Mouse (Mus musculus): ENCODE data around the gene Gm20388. TPM values are rescaled to one million over a fixed set of nuclear protein-coding genes. Genes with fewer than 3 reads are reported as not detected.

Gm20388 gene
- polyA plus RNA-seq, 1 experiment from 2014 or later = 2.5 TPM

GRCm38 (mm10) chr8:120113758-120114255 is 203.2 kb downstream of the Gm20388 start, which contains the start of gene 6430548M08Rik:
Gene 6430548M08Rik (plus strand): TSS chr8:120114152.
- Histone ChIP-seq H3K36me3 (no peaks in the 10 kb centered on the region), H3K4me3 (peak within 1 kb of the TSS; percentile 77), H3K27me3 (ENCODE audit: low read depth, poor library complexity, severe bottlenecking) (peaks cover 58% of the 10 kb centered on the region), H3K27ac (peak within 1 kb of the TSS; percentile 65), H3K9me3 (replicated peaks) (no peaks in the 10 kb centered on the region), H3K4me1 (peaks cover 26% of the 10 kb centered on the region)
- WGBS = 1% methylated on average over 61 of the region's 61 CpGs
- DNase-seq (ENCODE audit: low spot score) = peak; percentile 100

GRCm38 (mm10) chr8:120114315-120114841 is 203.7 kb downstream of the Gm20388 start:
- peak overlapping the region; percentile 65; the same call in 1 of the 2 replicates for H3K27ac ChIP-seq
- H3K4me1 ChIP-seq = peaks cover 21% of the 10 kb centered on the region
- H3K27me3 ChIP-seq (ENCODE audit: low read depth, poor library complexity, severe bottlenecking) = peaks cover 63% of the 10 kb centered on the region
- no peaks in the 10 kb centered on the region for H3K9me3 ChIP-seq (replicated peaks)
- H3K4me3 ChIP-seq = peak overlapping the region; percentile 77
- 2% methylated on average over 46 of the region's 46 CpGs for WGBS
- H3K36me3 ChIP-seq = no peaks in the 10 kb centered on the region
- no peak for DNase-seq (ENCODE audit: low spot score)

- Histone ChIP-seq H3K4me3 (no peak overlapping the region), H3K36me3 (no peaks in the 10 kb centered on the region), H3K27me3 (ENCODE audit: low read depth, poor library complexity, severe bottlenecking) (peaks cover 78% of the 10 kb centered on the region), H3K27ac (no peak overlapping the region), H3K4me1 (peaks cover 21% of the 10 kb centered on the region), H3K9me3 (replicated peaks) (no peaks in the 10 kb centered on the region)
- 75% methylated on average over 7 of the region's 7 CpGs for WGBS
- no peak for DNase-seq (ENCODE audit: low spot score)
Observed at GRCm38 (mm10) chr8:120116600-120116999, 206.0 kb downstream of the Gm20388 start.

- Histone ChIP-seq H3K4me3 (no peak overlapping the region), H3K4me1 (peaks cover 16% of the 10 kb centered on the region), H3K27me3 (ENCODE audit: low read depth, poor library complexity, severe bottlenecking) (peaks cover 69% of the 10 kb centered on the region), H3K36me3 (no peaks in the 10 kb centered on the region), H3K9me3 (replicated peaks) (no peaks in the 10 kb centered on the region), H3K27ac (no peak overlapping the region)
- no peak for DNase-seq (ENCODE audit: low spot score)
- WGBS = 88% methylated on average over 9 of the region's 9 CpGs
Observed at GRCm38 (mm10) chr8:120118162-120118561, 207.5 kb downstream of the Gm20388 start.

GRCm38 (mm10) chr8:120118847-120119246 is 208.2 kb downstream of the Gm20388 start:
- WGBS = 79% methylated on average over 5 of the region's 5 CpGs
- no peak for DNase-seq (ENCODE audit: low spot score)
- peaks cover 69% of the 10 kb centered on the region for H3K27me3 ChIP-seq (ENCODE audit: low read depth, poor library complexity, severe bottlenecking)

DNA sequence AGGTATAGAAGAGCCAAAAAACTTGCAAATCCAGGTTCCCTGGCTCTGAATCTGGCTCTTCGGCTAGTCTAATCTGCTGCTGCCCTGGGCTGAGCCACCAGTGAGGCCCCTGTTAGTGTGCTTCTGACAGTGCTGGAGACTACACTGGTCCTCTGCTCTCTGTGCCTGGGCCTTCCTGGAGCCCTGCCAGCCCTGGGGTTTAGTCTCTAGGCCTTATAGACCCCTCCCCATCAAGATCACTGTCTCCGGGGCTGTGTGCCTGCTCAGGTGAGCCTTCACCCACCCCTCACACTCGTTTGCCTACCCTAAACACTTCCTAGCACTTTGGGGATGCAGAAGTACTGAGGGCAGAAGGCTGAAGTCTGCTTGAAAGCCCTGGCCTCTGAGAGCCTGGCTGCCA is 208.8 kb downstream of the Gm20388 start:
- Histone ChIP-seq H3K4me3 (no peak overlapping the region), H3K4me1 (peaks cover 4% of the 10 kb centered on the region), H3K27ac (no peak overlapping the region), H3K36me3 (no peaks in the 10 kb centered on the region), H3K9me3 (replicated peaks) (no peaks in the 10 kb centered on the region), H3K27me3 (ENCODE audit: low read depth, poor library complexity, severe bottlenecking) (peaks cover 63% of the 10 kb centered on the region)
- no peak for DNase-seq (ENCODE audit: low spot score)
- 72% methylated on average over 3 of the region's 3 CpGs for WGBS

More at GRCm38 (mm10) chr8:120118847-120119246, 208.2 kb downstream of the Gm20388 start:
- Histone ChIP-seq H3K36me3 (no peaks in the 10 kb centered on the region), H3K27ac (no peak overlapping the region), H3K4me3 (no peak overlapping the region), H3K4me1 (peaks cover 9% of the 10 kb centered on the region), H3K9me3 (replicated peaks) (no peaks in the 10 kb centered on the region)

GRCm38 (mm10) chr8:120119931-120120330 is 209.3 kb downstream of the Gm20388 start:
- Histone ChIP-seq H3K36me3 (no peaks in the 10 kb centered on the region), H3K27ac (no peak overlapping the region), H3K4me1 (peaks cover 3% of the 10 kb centered on the region; the same call in 1 of the 2 replicates), H3K9me3 (replicated peaks) (no peaks in the 10 kb centered on the region), H3K27me3 (ENCODE audit: low read depth, poor library complexity, severe bottlenecking) (peaks cover 58% of the 10 kb centered on the region), H3K4me3 (no peak overlapping the region)
- 86% methylated on average over 6 of the region's 6 CpGs for WGBS
- DNase-seq (ENCODE audit: low spot score) = no peak

GRCm38 (mm10) chr8:120120951-120121350 is 210.3 kb downstream of the Gm20388 start:
- Histone ChIP-seq H3K4me1 (peaks cover 9% of the 10 kb centered on the region; the same call in 1 of the 2 replicates), H3K27ac (no peak overlapping the region)
- 73% methylated on average over 5 of the region's 5 CpGs for WGBS

GRCm38 (mm10) chr8:120124261-120124660 is 213.6 kb downstream of the Gm20388 start:
- WGBS = 37% methylated on average over 6 of the region's 6 CpGs
- no peak for DNase-seq (ENCODE audit: low spot score)
- Histone ChIP-seq H3K4me3 (no peak overlapping the region), H3K4me1 (peaks cover 28% of the 10 kb centered on the region), H3K27ac (no peak overlapping the region), H3K9me3 (replicated peaks) (no peaks in the 10 kb centered on the region), H3K36me3 (no peaks in the 10 kb centered on the region), H3K27me3 (ENCODE audit: low read depth, poor library complexity, severe bottlenecking) (peaks cover 35% of the 10 kb centered on the region)

More at GRCm38 (mm10) chr8:120120951-120121350, 210.3 kb downstream of the Gm20388 start:
- no peak overlapping the region for H3K4me3 ChIP-seq
- no peak for DNase-seq (ENCODE audit: low spot score)
- no peaks in the 10 kb centered on the region for H3K9me3 ChIP-seq (replicated peaks)
- H3K27me3 ChIP-seq (ENCODE audit: low read depth, poor library complexity, severe bottlenecking) = peaks cover 48% of the 10 kb centered on the region
- no peaks in the 10 kb centered on the region for H3K36me3 ChIP-seq

- 73% methylated on average over 7 of the region's 7 CpGs for WGBS
- Histone ChIP-seq H3K4me3 (no peak overlapping the region), H3K27me3 (ENCODE audit: low read depth, poor library complexity, severe bottlenecking) (peaks cover 29% of the 10 kb centered on the region), H3K9me3 (replicated peaks) (no peaks in the 10 kb centered on the region), H3K4me1 (peaks cover 35% of the 10 kb centered on the region), H3K27ac (no peak overlapping the region), H3K36me3 (no peaks in the 10 kb centered on the region)
- no peak for DNase-seq (ENCODE audit: low spot score)
Observed at GRCm38 (mm10) chr8:120124836-120125389, 214.3 kb downstream of the Gm20388 start.

GRCm38 (mm10) chr8:120126357-120127161 is 215.9 kb downstream of the Gm20388 start:
- H3K27ac ChIP-seq = peak overlapping the region; percentile 58
- no peak overlapping the region for H3K4me3 ChIP-seq
- whole genome bisulfite sequencing = 53% methylated on average over 14 of the region's 14 CpGs
- no peaks in the 10 kb centered on the region for H3K36me3 ChIP-seq
- peaks cover 37% of the 10 kb centered on the region for H3K4me1 ChIP-seq
- H3K27me3 ChIP-seq (ENCODE audit: low read depth, poor library complexity, severe bottlenecking) = peaks cover 19% of the 10 kb centered on the region; the same call in 1 of the 2 replicates
- no peak for DNase-seq (ENCODE audit: low spot score)
- no peaks in the 10 kb centered on the region for H3K9me3 ChIP-seq (replicated peaks)

- H3K36me3 ChIP-seq = no peaks in the 10 kb centered on the region
- WGBS = 69% methylated on average over 4 of the region's 4 CpGs
- peaks cover 27% of the 10 kb centered on the region; the same call in 1 of the 2 replicates for H3K27me3 ChIP-seq (ENCODE audit: low read depth, poor library complexity, severe bottlenecking)
- H3K9me3 ChIP-seq (replicated peaks) = no peaks in the 10 kb centered on the region
- peak overlapping the region; percentile 19; the same call in 1 of the 2 replicates for H3K27ac ChIP-seq
- no peak for DNase-seq (ENCODE audit: low spot score)
- H3K4me3 ChIP-seq = no peak overlapping the region
- peaks cover 37% of the 10 kb centered on the region for H3K4me1 ChIP-seq
Observed at GRCm38 (mm10) chr8:120129547-120129946, 218.9 kb downstream of the Gm20388 start.

- 92% methylated on average over 8 of the region's 8 CpGs for WGBS
- no peaks in the 10 kb centered on the region for H3K9me3 ChIP-seq (replicated peaks)
- H3K27me3 ChIP-seq (ENCODE audit: low read depth, poor library complexity, severe bottlenecking) = peaks cover 25% of the 10 kb centered on the region; the same call in 1 of the 2 replicates
- H3K36me3 ChIP-seq = no peaks in the 10 kb centered on the region
- peaks cover 26% of the 10 kb centered on the region for H3K4me1 ChIP-seq
- no peak for DNase-seq (ENCODE audit: low spot score)
- H3K27ac ChIP-seq = no peak overlapping the region
- no peak overlapping the region for H3K4me3 ChIP-seq
Observed at GRCm38 (mm10) chr8:120131158-120131557, 220.5 kb downstream of the Gm20388 start.
